Mouse (Mus musculus): Measurements from ENCODE around the gene Fcho2.

The Fcho2 gene

DNA sequence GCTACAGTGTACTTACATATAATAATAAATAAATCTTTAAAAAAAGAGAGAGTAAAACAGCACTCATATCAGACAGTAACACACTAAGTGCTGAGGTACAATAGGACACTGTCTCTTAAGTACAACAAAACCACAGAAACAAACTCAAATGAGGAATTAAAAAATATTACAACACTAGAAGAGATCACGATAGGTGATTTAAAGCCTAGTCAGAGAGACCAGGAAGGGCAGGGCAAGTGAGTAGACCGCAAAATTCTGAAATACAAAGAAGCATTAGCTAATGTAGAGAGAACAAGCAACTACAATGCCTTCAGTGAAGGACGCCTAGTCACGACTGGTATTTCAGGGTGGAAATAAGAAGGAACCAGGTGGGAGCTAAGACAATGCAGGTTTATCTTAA is 11.6 kb downstream of the Fcho2 start:
- DNase-seq = no peak

DNA sequence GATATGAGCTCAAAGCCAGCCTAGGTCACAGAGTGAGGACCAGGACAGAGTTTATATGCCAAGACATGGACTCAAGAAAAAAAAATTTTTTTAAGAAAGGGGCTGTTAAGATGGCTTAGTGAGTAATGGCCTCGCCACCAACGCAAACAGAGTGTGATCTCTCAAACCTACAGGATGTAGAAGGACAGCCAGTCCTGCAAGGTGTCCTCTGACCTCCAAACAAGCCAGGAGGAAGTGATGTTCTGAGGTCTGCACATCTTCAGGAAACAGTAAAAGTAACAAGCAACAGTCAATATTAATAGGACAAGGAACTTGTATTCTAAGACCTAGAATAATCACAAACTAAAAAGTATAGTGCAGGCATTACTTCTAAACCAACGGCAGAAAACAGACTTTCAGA is 12.3 kb downstream of the Fcho2 start:
- no peak for DNase-seq

GRCm38 (mm10) chr13:98795511-98795910 is 19.7 kb downstream of the Fcho2 start:
- DNase-seq = no peak

- DNase-seq = no peak
These were observed 22.4 kb downstream of the Fcho2 start for GRCm38 (mm10) chr13:98792864-98793263.

- DNase-seq = no peak
These were observed 23.6 kb downstream of the Fcho2 start for GRCm38 (mm10) chr13:98791693-98792092.

GRCm38 (mm10) chr13:98786970-98787685 is 28.1 kb downstream of the Fcho2 start:
- DNase-seq = no peak

DNA sequence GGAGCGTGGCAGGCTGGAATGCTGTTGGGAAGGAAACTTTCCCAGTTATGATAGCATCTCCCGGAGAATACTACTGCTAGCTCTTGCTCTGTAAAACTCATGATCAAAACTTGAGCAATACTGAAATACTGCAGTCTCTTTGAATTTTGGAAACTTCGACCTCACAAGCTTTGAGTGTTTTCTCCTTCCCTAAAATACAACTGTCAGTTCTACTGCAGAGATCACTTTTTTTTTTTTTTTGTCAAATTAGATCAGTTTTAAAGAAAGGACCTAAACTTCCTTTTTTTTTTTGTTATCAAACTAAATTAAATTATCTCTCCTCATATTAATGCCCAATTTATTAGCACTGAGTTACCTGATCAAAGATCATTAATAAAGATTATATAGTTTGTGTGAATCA is 37.3 kb downstream of the Fcho2 start:
- DNase-seq = no peak

DNA sequence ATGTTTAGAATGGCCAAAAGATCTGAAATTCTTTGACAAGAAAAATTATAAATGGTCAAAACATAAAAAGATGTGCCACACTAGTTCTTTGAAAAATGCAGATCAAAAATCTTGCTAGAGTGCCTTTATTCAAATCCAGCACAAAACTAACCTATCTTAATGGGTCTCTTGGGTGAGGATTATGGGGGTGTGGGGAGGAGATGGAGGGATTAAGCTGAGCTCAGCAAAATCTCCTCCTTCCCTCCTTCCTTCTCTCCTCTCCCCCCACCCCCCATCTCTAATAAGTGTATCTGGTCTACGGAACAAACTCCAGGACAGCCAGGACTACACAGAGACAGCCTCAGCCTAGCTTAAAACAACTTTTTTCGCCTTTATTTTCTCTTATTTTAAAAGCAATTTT is 43.8 kb downstream of the Fcho2 start:
- no peak for DNase-seq

DNA sequence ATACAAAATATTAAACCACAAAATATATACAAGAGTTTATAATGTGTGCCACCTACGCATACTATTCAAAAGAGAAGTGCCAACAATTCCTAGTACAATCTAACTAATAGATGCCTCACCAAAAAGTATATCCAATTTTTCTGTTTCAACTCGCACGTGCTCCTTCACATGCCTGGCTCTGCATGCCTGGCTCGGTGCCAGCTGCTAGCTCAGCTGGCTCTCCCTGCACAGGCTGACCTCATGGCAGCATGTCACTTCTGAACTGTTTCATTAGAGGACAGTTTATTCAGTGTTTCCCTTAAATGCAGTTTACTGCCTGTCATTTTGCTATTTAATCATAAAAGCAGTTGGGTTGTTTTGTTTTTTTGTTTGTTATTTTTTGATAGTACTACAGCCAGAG is 46.9 kb downstream of the Fcho2 start:
- no peak for DNase-seq

DNA sequence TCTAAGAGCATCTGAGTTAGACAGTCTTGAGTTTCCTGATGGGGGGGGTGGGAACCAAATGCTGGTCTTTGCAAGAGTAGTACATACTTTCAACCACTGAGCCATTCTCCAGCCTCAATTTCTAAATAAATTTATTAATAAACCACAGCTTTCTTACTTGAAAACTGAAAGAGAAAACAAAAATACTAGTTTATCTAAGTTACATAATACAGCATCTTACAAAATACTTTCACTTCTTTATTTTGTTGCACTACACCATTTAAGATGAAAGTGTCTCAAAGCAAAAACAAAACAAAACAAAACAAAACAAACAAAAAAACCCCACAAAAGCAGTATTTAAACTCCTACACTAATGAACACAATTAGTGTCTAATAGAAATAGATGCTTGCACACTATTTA is 53.5 kb downstream of the Fcho2 start:
- no peak for DNase-seq

DNA sequence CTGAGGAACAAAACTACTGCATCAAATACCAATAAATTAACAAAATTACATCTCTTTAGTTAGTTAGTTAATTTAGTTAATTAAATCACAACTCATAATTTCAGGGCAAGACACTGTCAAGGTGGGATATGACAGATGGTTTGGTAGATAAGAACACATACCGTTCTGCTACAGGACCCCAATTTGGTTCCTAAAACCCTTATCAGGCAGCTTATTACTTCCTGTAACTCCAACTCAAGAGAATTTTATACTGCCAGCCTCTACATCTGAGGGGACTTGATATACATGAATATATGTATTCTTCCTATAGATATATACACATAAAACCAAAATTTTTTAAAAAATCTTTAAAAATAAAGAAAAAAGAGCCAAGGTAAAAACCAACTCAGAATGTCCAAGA is 59.4 kb downstream of the Fcho2 start:
- DNase-seq = no peak

- DNase-seq = no peak
These were observed 70.6 kb downstream of the Fcho2 start for GRCm38 (mm10) chr13:98744679-98745078.

GRCm38 (mm10) chr13:98743829-98744228 is 71.4 kb downstream of the Fcho2 start:
- DNase-seq = no peak

GRCm38 (mm10) chr13:98743214-98743613 is 72.0 kb downstream of the Fcho2 start:
- DNase-seq = no peak

- DNase-seq = no peak
These were observed 77.0 kb downstream of the Fcho2 start for GRCm38 (mm10) chr13:98738213-98738612.

DNA sequence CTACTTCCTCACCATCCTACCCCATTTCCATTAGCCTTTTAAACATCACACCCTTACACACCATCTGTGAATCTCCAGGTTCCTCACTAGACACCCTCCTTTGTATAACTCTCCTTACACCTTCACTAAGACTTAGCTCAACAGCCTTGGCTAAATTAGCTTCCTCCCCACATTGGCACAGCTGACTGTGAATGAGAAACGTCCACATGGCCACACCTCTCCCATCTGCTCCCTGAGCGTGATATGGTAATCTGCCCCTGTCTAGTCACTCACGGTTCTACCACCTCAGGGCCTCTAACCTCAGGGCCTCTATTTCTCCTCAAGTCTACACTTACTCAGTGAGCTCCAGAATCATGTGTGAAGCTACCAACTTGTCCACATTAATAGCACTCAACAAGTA is 82.0 kb downstream of the Fcho2 start:
- no peak for DNase-seq

DNA sequence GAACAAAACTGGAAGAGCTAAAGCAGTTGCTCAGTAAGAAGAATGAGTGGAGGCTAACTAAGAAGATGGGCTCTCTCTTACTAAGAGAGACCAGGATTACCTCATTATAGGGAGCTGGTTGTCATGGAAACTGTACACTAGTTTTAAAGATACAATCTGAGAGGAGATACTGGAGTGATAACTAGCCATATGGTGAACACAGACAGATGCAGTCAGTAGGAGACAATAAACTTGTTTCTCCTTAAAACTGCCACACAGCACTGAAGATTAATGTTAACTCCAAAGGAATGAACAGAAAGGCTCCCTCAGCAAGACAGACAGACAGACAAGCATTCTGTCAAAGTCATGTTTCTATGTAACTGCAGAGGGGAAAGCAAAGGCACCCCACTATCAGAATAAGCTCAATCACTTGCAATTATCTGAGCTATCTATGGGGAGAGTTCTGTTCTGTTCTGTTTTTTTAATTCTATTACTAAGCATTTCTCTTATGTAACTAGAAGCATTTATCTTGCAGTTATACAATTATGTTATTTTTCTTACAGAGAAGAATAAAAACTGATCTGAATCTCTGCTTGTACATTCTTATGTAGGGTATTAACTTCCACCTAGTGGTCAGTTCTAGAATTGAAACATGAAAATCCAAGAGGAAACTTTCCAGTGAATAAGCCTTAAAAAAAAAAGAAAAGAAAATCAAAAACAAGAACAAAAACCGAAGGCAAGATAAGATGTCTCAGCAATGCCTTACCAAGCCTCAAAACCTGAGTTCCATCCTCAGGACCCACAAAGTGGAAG is 85.8 kb downstream of the Fcho2 start:
- no peak for DNase-seq

GRCm38 (mm10) chr13:98726494-98726893 is 88.8 kb downstream of the Fcho2 start:
- no peak for DNase-seq

DNA sequence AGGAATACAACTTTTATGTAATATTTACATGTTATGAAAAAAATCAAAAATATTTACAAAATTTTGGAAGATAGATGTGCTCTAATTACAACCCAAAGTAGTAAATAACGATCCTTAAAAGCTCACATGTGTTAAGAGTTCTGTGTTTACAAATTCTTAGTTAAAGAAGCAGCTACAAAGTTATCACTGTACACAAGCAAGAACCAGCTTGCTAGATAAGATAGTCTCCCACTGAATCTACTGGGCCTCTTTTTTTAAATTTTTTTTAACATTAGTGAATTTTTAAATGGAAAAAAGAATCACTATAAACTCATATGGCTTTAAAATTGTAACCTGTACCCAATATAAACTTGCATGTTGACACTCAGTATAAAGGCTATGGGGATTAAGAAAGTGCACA is 91.8 kb downstream of the Fcho2 start:
- no peak for DNase-seq

DNA sequence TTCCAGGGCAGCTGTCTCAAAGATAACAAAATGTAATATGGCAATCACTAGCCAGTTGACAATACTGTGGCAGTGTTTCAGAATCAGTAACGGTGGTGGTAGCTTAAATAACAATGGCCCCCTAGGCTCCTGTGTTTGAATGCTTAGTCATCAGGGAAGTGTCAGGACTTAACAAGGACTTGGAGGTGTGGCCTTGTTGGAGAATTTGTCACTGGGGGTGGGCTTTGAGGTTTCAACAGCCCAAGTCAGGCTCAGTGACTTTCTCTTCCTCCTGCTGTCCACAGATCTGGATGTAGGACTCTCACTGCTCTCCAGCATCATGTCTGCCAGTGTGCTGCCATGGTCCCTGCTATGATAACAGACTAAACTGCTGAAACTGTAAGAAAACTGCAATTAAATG is 93.0 kb downstream of the Fcho2 start:
- DNase-seq = no peak

GRCm38 (mm10) chr13:98716176-98716575 is 99.1 kb downstream of the Fcho2 start:
- no peak for DNase-seq

- no peak for DNase-seq
These were observed 99.7 kb downstream of the Fcho2 start for GRCm38 (mm10) chr13:98715443-98715990.

- no peak for DNase-seq
These were observed 104.6 kb downstream of the Fcho2 start for GRCm38 (mm10) chr13:98710655-98711054.

- DNase-seq = no peak
These were observed 105.0 kb downstream of the Fcho2 start for GRCm38 (mm10) chr13:98710236-98710635.

Measured in thymus, postnatal 36 days (tissue).